8 mouse cellular contexts compared by ENCODE assay signal in genomic region chr12:86974387-86975288, GRCm38 (mm10). TPM values are rescaled to one million over a fixed set of nuclear protein-coding genes. Genes with fewer than 3 reads are reported as not detected.
A peak's percentile ranks its signal among the peaks of the same experiment; 100 is the strongest.
DNase-seq lines count a peak whose midpoint lies in the region; ATAC-seq lines count a peak whose summit lies in the region.

No protein-coding gene starts in this region.

- DNase-seq in MN1 (ENCODE audit: low spot score) = peak; percentile 71
- peak; percentile 90 for DNase-seq in cerebellum, adult 9-11 months
- peak; percentile 70 to 73 for DNase-seq in frontal cortex, postnatal 25 days (ENCODE audit: low spot score in 2 of 2)
- DNase-seq in left cerebral cortex, adult 18-20 months (ENCODE audit: low spot score in 2 of 2) = peak; percentile 72 to 74
- peak; percentile 77 to 84 for DNase-seq in lung, postnatal 4 days
- peak; percentile 77 to 83 for DNase-seq in right cerebral cortex, postnatal 10 days (ENCODE audit: low spot score in 2 of 2)
- peak; percentile 70 for DNase-seq in urinary bladder, postnatal 14 days (ENCODE audit: low spot score)

- no peaks in the 10 kb centered on the region for H3K36me3 ChIP-seq in hindbrain, embryonic 12.5 days

- 9% methylated on average over 39 of the region's 40 CpGs for WGBS in hindbrain, embryonic 12.5 days

- ATAC-seq in hindbrain, embryonic 12.5 days (ENCODE audit: low FRiP score) = peak; percentile 78

- H3K4me2 ChIP-seq in hindbrain, embryonic 12.5 days (replicated peaks) = peak overlapping the region; percentile 52

- H3K27me3 ChIP-seq in hindbrain, embryonic 12.5 days = peaks cover 19% of the 10 kb centered on the region

- H3K9me3 ChIP-seq in hindbrain, embryonic 12.5 days (replicated peaks) = no peaks in the 10 kb centered on the region

- peak overlapping the region; percentile 25 for H3K4me3 ChIP-seq in hindbrain, embryonic 12.5 days

- H3K4me1 ChIP-seq in hindbrain, embryonic 12.5 days = peaks cover 28% of the 10 kb centered on the region

- peak overlapping the region; percentile 54 for H3K9ac ChIP-seq in hindbrain, embryonic 12.5 days

- H3K27ac ChIP-seq in hindbrain, embryonic 12.5 days = peak overlapping the region; percentile 55

RNA-seq across cellular contexts. Expression of gene Zdhhc22, which starts 15.6 kb away (rescaled TPM):
- polyA plus RNA-seq in hindbrain, embryonic 12.5 days (2016; fragmentation: Nextera tagmentation; extraction: Ambion mirVana) = 2.9 and 3.7 TPM in 2 replicates
- total RNA-seq in left cerebral cortex, adult 18-20 months (2021) = 10 to 100 TPM; 53.8 to 58.4 TPM

RNA-seq across cellular contexts. Expression of gene Cipc, which starts 27.8 kb away (rescaled TPM):
- polyA plus RNA-seq in hindbrain, embryonic 12.5 days (2016; fragmentation: Nextera tagmentation; extraction: Ambion mirVana) = 41.1 and 46.9 TPM in 2 replicates
- total RNA-seq in left cerebral cortex, adult 18-20 months (2021) = 10 to 100 TPM; 84.0 to 86.8 TPM

RNA-seq across cellular contexts. Expression of gene Tmem63c, which starts 46.5 kb away (rescaled TPM):
- polyA plus RNA-seq in hindbrain, embryonic 12.5 days (2016; fragmentation: Nextera tagmentation; extraction: Ambion mirVana) = 1.8 and 2.3 TPM in 2 replicates
- total RNA-seq in left cerebral cortex, adult 18-20 months (2021) = 10 to 100 TPM; 37.7 to 41.2 TPM

Comparison
In these comparisons a context has a peak if more than half of its experiments do, and no peak if none do; other contexts are left out.
1. Peak in every context shown above with its lines: DNase-seq, ATAC-seq, H3K4me3 ChIP-seq and H3K27ac ChIP-seq.